Mouse (Mus musculus) left cerebral cortex, adult 9 months (tissue): ENCODE results near the gene Nlrp9c.
"Not testable (repeated sequence)": the region's sequence is repeated elsewhere in the genome, so short reads cannot be mapped to it uniquely, and the experiment has no call there.

ENCODE experiments used
- DNase-seq, 2 experiments: peaks; one replicate each; pipeline ENCODE4 v3.0.0; 2022; ENCODE audit warnings: low spot score in 2 of 2

Nlrp9c gene

DNA sequence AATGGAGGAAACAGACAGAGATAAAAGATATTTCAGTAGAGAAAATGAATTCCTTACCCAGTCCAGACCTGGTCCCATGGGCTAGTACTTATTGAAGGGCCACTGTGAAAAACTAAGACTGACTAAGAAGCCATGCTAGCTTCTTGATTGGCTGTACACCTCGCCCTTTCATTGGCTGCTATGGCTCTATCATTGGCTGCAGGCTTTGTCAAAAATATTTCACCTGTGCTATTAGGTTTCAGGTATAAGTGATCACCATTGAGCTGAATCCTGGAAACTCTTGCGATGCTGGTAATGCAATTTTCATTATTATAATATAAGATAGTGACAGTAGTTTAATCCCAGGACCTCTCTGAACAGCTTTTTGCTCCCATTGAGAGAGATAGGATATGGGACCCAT, at the start of gene Nlrp9c:
Gene Nlrp9c (minus strand): TSS at position 101 of the 400 bp plus-strand sequence.
- DNase-seq = not testable (repeated sequence)

DNA sequence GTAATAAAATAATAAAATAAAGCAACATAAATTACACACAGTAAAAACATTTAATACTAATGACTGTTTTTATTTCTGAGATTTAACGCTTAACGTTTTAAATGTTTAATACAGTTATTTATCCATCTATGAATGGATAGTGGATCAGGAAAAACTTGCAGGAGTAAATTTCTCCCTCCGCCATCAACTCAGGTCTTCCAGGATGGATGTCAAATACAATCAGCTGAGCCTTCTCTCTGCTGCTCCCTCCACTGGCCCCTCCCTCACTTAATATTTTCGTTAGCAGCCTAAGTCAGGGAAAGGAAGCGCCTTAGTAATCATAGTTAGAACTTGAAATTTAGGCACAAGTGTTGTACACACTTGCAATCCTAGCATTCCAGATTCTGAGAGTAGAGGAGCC, 31.3 kb upstream of the Nlrp9c start, which contains the start of gene Nlrp4a:
Gene Nlrp4a (plus strand): TSS at position 301 of the 400 bp plus-strand sequence.
- DNase-seq = no peak

DNA sequence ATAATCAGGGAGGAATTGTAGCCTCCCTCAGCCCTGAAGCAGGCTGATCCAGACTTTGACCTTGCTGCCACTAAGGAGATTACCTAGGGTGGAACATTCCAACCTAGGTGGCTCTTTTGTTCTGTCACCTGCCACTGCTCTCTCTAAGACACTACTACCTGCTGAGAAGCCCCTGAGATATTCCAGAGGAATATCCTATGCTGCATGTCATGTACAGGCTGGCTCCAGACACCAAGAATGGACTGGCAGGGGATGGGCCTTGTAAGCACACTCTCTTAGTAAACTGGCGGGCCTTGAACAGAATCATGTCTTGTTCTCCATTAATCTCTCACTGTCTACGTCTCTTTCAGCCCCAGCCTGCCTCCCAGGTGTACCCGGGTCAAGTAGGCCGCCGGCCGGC, 11.7 kb downstream of the Nlrp9c start:
- DNase-seq = not testable (repeated sequence)

DNA sequence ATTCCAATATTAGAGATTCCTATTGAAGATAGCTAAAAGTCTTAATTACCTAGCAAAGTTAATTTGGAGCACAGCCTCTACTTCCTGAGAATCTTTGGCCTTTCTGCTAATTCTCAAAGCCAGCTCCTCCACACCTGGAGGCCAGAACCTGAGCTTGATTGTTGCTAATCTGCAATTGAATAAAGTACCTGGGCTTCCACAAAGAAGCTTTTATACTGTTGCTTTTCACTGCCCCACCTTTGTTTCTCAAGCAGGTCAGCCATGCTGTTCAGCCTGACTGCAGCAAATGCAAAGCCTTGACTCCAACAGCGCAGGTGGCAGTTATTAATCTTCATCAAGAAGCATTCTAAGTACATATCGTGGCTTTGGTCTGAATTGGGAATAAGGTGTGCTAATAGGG, 12.4 kb downstream of the Nlrp9c start:
- DNase-seq = not testable (repeated sequence)

DNA sequence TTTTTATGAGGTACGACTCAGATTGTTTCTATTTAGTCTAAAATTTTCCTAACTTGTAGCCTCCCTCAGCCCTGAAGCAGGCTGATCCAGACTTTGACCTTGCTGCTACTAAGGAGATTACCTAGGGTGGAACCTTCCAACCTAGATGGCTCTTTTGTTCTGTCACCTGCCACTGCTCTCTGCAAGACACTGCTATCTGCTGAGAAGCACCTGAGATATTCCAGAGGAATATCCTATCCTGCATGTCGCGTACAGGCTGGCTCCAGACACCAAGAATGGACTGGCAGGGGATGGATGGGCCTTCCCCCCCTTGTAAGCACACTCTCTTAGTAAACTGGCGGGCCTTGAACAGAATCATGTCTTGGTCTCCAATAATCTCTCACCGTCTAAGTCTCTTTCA, 16.8 kb downstream of the Nlrp9c start:
- DNase-seq = not testable (repeated sequence)

DNA sequence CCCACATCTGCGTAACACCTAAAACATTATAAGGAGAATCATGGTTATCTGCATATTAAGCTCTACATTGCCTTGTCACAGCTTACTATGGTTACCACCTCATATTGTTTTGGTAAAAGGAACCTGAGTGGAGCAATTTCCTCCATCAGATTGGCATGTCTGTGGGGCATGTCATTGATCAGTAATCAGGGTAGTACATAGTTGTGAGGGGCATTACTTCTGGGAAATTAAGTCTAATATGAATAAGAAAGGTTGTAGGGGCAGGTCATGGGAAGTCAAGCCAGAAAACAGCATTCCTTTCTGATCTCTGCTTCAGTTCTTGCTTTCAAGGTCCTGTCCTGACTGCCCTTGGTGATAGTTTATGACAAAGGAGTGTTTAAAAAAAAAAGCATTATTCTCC, 22.7 kb downstream of the Nlrp9c start:
- DNase-seq = no peak

DNA sequence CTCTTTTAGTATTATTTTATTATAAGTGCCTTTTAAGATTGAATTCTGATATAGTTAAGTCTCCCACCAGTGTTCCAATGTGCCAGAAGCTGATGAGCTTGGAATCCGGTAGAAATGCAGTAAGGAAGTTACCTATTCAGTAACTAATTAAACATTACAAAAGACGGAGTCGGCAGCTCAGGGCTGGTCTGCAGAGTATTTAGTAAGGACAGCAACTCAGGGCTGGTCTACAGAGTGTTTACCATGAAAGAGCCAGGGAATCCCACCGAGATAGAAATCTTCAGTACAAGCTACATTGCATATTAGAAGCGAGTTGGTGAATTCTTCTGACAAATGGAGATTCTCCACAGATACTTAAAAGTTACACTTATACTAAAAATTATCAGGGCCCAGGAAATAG, 30.3 kb downstream of the Nlrp9c start:
- not testable (repeated sequence) for DNase-seq

DNA sequence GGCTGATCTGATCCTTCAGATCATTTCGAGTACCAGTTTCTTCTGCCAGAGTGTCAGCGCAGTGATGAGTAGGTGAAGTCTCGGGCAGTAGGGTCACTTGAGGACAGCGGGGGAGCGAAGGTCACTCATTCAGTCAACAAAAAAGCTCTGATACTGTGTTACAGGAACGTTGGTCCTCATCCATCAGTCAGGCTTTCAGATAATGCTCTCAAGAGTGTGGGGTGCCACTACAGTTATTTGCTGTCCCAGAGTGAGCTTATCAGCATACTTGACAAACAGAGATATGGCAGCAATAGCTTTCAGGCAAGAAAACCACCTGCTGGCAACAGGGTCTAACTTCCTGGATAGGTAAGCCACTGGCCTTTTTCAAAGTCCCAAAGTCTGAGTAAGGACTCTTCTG, 46.8 kb downstream of the Nlrp9c start:
- DNase-seq = not testable (repeated sequence)

DNA sequence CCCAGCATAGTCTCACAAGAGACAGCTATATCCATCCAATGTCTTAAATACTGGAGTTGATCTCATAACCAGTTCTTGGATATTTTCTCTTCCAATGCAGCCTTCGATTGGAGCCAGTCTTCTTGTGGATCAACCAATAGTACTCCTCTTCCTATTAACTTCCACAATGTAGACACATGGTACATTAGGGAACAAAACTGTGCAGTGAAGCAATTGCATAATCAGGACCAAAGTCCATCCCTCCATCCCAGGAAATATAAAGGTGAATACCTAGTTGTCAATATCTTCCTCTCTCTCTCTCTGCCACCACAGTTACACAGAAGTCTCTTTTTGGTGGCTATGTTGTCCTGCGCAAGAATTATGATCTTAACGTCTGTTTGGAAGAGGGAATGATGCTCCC, 51.2 kb downstream of the Nlrp9c start:
- DNase-seq = not testable (repeated sequence)

DNA sequence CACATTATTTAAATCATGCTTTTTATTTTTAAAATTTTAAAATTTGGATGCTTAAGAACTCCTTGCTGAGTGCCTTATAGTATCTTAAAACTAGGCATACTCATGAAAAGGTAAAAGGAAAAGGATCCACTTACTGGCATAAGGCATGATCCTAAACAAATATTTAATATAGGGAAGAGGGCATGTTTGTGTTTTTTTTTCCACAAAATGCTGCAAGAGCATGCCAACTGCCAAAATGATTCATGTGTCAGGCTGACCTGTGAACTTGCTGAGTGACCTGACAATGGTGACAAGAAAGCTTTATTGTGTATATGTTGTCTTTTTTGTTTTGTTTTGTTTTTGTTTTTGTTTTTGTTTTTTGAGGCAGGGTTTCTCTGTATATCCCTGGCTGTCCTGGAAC, 53.3 kb downstream of the Nlrp9c start:
- not testable (repeated sequence) for DNase-seq

DNA sequence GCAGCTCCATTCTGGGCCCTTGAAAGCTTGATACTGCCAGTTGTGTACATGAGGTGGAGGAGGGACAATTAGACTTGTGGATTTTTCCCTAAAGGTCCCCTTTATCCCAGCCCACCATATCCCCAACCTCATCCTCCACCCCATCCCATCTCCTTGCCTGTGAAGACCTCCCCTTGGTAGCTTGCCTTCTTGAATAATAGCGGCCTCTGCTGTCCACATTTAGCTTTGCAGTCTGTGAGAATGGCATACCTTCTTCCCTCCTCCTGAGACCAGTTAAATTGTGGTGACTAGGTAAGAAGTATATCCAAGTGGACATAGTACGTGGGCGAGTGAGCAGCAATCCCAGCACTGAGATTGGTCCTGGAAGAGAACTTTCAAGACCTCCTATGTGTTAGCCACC, 83.1 kb downstream of the Nlrp9c start:
- DNase-seq = not testable (repeated sequence)

DNA sequence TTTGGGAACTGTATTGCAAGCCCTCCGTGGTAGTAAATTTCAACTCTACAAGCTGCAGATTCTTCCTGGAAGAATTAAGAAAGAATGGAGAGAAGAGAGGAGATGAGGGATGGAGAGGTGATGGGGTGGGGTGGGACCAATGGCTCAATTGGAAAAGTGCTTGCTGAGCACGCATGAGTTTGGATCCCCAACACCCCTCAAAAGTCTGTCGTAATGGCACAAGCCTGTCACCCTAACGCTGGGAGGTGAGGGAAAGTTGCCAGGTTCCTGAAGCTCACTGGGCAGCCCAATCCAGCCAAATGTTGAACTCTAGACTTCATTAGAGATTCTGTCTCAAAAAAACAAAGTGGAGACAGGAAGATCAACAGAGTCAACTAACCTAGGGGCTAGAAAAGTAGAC, 87.7 kb downstream of the Nlrp9c start:
- not testable (repeated sequence) for DNase-seq

DNA sequence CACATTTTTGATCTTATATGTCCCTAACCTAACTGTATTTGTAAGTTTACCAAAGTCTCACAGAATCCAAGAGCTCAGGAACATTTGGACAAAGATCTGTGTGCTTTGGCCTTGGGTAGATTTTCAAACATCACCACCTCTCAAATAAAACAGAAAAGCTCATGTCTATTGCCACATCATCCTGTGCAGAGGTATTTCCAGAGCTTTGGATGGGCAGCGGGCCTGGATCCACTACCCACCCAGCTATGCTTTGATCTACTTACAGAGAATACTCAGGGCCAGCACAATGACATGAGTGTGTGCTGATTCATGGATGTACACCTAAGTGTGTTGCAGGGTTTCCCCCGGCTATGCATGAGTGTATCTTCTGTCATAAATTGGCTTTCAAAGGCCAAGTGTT, 88.3 kb downstream of the Nlrp9c start:
- not testable (repeated sequence) for DNase-seq

DNA sequence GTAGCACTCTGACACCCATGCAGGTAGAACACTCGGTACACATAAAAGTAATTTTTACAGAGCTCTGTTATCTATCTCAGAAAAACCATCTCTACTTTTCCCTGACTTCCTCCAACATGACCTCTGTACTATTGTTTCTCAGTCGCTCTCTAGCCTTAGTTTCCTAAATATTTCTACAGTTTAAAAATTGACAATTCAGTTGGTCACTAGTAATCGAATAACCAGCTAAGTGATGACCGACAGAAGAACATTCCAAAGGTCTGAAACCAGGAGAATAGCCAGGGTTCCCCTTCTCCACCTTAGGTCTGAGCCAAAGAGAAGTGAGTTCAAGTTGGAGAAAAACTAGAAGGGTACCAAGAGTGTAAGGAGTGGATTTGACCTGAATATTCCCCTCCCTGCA, 91.7 kb downstream of the Nlrp9c start:
- not testable (repeated sequence) for DNase-seq

DNA sequence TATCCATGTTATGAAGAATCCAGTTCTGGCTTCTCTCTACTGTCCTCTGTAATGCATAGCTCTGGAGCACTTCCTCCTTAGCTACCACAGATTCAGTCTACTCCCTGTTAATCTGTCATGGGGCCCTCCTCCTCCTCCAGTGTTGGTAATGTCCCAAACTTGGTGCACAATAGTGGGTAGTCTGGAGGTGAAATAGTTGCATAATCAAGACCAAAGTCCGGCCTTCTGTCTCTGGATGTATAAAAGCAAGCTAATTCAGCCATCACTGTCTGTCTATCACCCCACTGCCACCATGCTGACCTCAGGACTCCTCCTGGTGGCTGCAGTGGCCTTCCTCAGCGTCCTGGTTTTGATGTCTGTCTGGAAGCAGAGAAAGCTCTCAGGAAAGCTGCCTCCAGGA, 96.6 kb downstream of the Nlrp9c start, which contains the start of gene Cyp2a4:
Gene Cyp2a4 (plus strand): TSS at position 244 of the 400 bp plus-strand sequence.
- DNase-seq = not testable (repeated sequence)

DNA sequence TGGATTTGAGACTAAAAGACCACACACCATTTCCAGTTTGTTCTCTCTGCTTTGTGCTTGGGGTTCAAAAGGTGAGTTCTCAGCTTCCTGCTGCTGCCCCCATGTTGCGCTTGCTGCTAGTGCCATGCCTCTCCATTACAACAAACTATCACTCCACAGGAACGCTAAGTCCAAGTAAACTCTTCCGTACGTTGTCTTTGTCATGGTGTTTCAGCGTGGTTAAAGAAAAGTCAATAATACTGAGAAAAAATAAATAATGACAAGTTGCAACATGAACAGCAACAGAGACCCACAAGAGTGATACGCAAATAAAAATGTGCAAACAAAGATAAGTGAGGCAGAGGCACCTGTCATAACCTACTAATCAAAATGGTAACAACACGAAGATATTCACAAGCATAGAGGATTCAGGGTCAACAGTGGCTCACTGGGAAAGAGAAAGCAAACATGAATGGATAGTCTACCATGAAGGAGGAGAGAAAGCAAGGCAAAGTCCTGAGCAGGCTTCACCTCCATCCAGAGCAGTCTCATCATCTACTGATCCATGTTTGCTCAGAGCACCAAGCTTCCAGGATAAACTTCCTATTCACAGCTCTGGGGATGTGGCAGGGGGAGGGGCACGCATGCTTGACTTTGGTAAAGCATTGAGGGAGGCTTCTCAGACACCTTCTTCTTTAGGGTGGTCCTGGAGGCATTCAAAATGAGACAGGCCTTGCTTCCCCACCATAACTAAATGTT, 99.9 kb downstream of the Nlrp9c start:
- DNase-seq = not testable (repeated sequence)
